Mouse (Mus musculus): Measurements from ENCODE around the gene Prkd3. TPM values are rescaled to one million over a fixed set of nuclear protein-coding genes. Genes with fewer than 3 reads are reported as not detected.

Gene Prkd3
- total and polyA plus RNA-seq, 3 experiments = 4.8 to 5.7 TPM; not detected in 1

- TF ChIP-seq E2F4 (IDR thresholded peaks at IDR 0.05; ENCODE audit: borderline replicate concordance, low read depth, low read length) (no peak), ZNF384 (IDR thresholded peaks at IDR 0.05; ENCODE audit: low read depth, low read length) (no peak), ELF1 (IDR thresholded peaks at IDR 0.05; ENCODE audit: low read depth, low read length) (peak; percentile 95), GABPA (IDR thresholded peaks at IDR 0.05; ENCODE audit: low read depth, low read length) (no peak), MAZ (IDR thresholded peaks at IDR 0.05; ENCODE audit: low read depth, low read length) (0 out of 2 replicates have a peak, but pooled peaks have one; percentile 47), USF1 (IDR thresholded peaks at IDR 0.05; ENCODE audit: low read depth, low read length) (peak; percentile 58; the same call in 1 of the 2 replicates), RCOR1 (IDR thresholded peaks at IDR 0.05; ENCODE audit: low read depth, low read length) (no peak), BHLHE40 (IDR thresholded peaks at IDR 0.05; ENCODE audit: borderline replicate concordance, low read depth, low read length) (no peak), MYC (IDR thresholded peaks at IDR 0.05; ENCODE audit: low read depth, low read length) (peak; percentile 89), MYB (IDR thresholded peaks at IDR 0.05; ENCODE audit: low read depth, low read length) (no peak), SIN3A (IDR thresholded peaks at IDR 0.05; ENCODE audit: low read length) (peak; percentile 89), NELFE (IDR thresholded peaks at IDR 0.05; ENCODE audit: low read depth, low read length) (peak; percentile 80), ZC3H11A (IDR thresholded peaks at IDR 0.05; ENCODE audit: low read depth, low read length) (no peak), POLR2AphosphoS2 (IDR thresholded peaks at IDR 0.05; ENCODE audit: low read length) (peak; percentile 85), HCFC1 (IDR thresholded peaks at IDR 0.05; ENCODE audit: low read depth, low read length) (peak; percentile 90), MAFK (IDR thresholded peaks at IDR 0.05; ENCODE audit: borderline replicate concordance, low read depth, low read length) (no peak), MAX (IDR thresholded peaks at IDR 0.05; ENCODE audit: low read length) (peak; percentile 82)
Observed at GRCm38 (mm10) chr17:78936466-78937228, 84.0 kb downstream of the Prkd3 start, which contains the start of the genes Cebpz and Ndufaf7 (continued).

GRCm38 (mm10) chr17:78935857-78936256 lies 84.8 kb downstream of the Prkd3 start:
- peaks cover 9 to 32% of the 10 kb centered on the region in 2 experiments for H3K36me3 ChIP-seq (ENCODE audit: control insufficient read depth in 1 of 2, insufficient read depth in 2 of 2, low read length in 2 of 2)
- TF ChIP-seq ZC3H11A (IDR thresholded peaks at IDR 0.05; ENCODE audit: low read depth, low read length) = no peak
- TF ChIP-seq RCOR1 (IDR thresholded peaks at IDR 0.05; ENCODE audit: low read depth, low read length) = 0 out of 2 replicates have a peak, but pooled peaks have one; percentile 36
- TF ChIP-seq TAL1 (IDR thresholded peaks at IDR 0.05; ENCODE audit: low read length) = no peak
- TF ChIP-seq SIN3A (IDR thresholded peaks at IDR 0.05; ENCODE audit: low read length) = no peak; the same call in 1 of the 2 replicates
- TF ChIP-seq ZNF384 (IDR thresholded peaks at IDR 0.05; ENCODE audit: low read depth, low read length) = peak; percentile 90
- TF ChIP-seq TBP (IDR thresholded peaks at IDR 0.05; ENCODE audit: low read depth, low read length) = no peak
- no peak for TF ChIP-seq NELFE (IDR thresholded peaks at IDR 0.05; ENCODE audit: low read depth, low read length)
- 0 out of 2 replicates have a peak, but pooled peaks have one; percentile 42 for TF ChIP-seq MAZ (IDR thresholded peaks at IDR 0.05; ENCODE audit: low read depth, low read length)
- TF ChIP-seq GABPA (IDR thresholded peaks at IDR 0.05; ENCODE audit: low read depth, low read length) = no peak
- no peak for TF ChIP-seq MYB (IDR thresholded peaks at IDR 0.05; ENCODE audit: low read depth, low read length)
- no peak for TF ChIP-seq MAFK (IDR thresholded peaks at IDR 0.05; ENCODE audit: borderline replicate concordance, low read depth, low read length)
- TF ChIP-seq BHLHE40 (IDR thresholded peaks at IDR 0.05; ENCODE audit: borderline replicate concordance, low read depth, low read length) = no peak
- no peak for TF ChIP-seq USF1 (IDR thresholded peaks at IDR 0.05; ENCODE audit: low read depth, low read length)
- TF ChIP-seq MYC (IDR thresholded peaks at IDR 0.05; ENCODE audit: low read depth, low read length) = peak; percentile 54; the same call in 1 of the 2 replicates
- TF ChIP-seq EP300 (IDR thresholded peaks at IDR 0.05; ENCODE audit: low read depth in 1 of 2, low read length in 2 of 2) = peak in 1 of 2 experiments; percentile 49; a peak in 2 of 4 replicates
- peak; percentile 49; the same call in 1 of the 2 replicates for TF ChIP-seq ELF1 (IDR thresholded peaks at IDR 0.05; ENCODE audit: low read depth, low read length)
- no peak for TF ChIP-seq NRF1 (IDR thresholded peaks at IDR 0.05; ENCODE audit: insufficient read depth, low read depth, low read length, poor library complexity, severe bottlenecking)
- no peak for TF ChIP-seq POLR2A (IDR thresholded peaks at IDR 0.05; ENCODE audit: control insufficient read depth in 1 of 2, insufficient read depth in 1 of 2, low read depth in 1 of 2, low read length in 2 of 2, poor library complexity in 1 of 2)
- TF ChIP-seq E2F4 (IDR thresholded peaks at IDR 0.05; ENCODE audit: borderline replicate concordance, low read depth, low read length) = no peak
- peak; percentile 45; the same call in 1 of the 2 replicates for TF ChIP-seq CHD1 (IDR thresholded peaks at IDR 0.05; ENCODE audit: low read depth, low read length)
- TF ChIP-seq UBTF (IDR thresholded peaks at IDR 0.05; ENCODE audit: borderline replicate concordance, insufficient read depth, low read depth, low read length) = no peak
- 0 out of 2 replicates have a peak, but pooled peaks have one; percentile 38 for TF ChIP-seq ETS1 (IDR thresholded peaks at IDR 0.05; ENCODE audit: low read depth, low read length)
- no peak for TF ChIP-seq CTCF (IDR thresholded peaks at IDR 0.05 in 2 of 3, conservative IDR thresholded peaks at IDR 0.05 in 1 of 3; ENCODE audit: control insufficient read depth in 1 of 3, insufficient read depth in 1 of 3, low read depth in 2 of 3, low read length in 3 of 3, poor library complexity in 1 of 3, severe bottlenecking in 1 of 3)
- no peak for TF ChIP-seq POLR2AphosphoS5 (IDR thresholded peaks at IDR 0.05; ENCODE audit: borderline replicate concordance, low read depth, low read length)
- no peak for TF ChIP-seq HCFC1 (IDR thresholded peaks at IDR 0.05; ENCODE audit: low read depth, low read length)
- no peak for TF ChIP-seq ZKSCAN1 (IDR thresholded peaks at IDR 0.05; ENCODE audit: low read depth, low read length)
- TF ChIP-seq TCF12 (IDR thresholded peaks at IDR 0.05; ENCODE audit: low read depth, low read length) = 0 out of 2 replicates have a peak, but pooled peaks have one; percentile 7

More at GRCm38 (mm10) chr17:78935857-78936256, 84.8 kb downstream of the Prkd3 start:
- H3K79me2 ChIP-seq (ENCODE audit: control insufficient read depth, insufficient read depth, low read length, poor library complexity) = peaks cover 42% of the 10 kb centered on the region
- H3K9ac ChIP-seq (ENCODE audit: control insufficient read depth, low read depth, low read length, poor library complexity, severe bottlenecking) = peak overlapping the region; percentile 91
- peak overlapping the region; percentile 66 for H3K27ac ChIP-seq (ENCODE audit: control insufficient read depth, low read depth, low read length)
- H3K9me3 ChIP-seq (replicated peaks; ENCODE audit: insufficient read depth, low read length) = no peaks in the 10 kb centered on the region
- peaks cover 8 to 14% of the 10 kb centered on the region in 2 experiments for H3K4me1 ChIP-seq (ENCODE audit: control insufficient read depth in 1 of 2, insufficient read depth in 2 of 2, low read length in 2 of 2)
- H3K27me3 ChIP-seq (ENCODE audit: control insufficient read depth in 1 of 2, insufficient read depth in 2 of 2, low read length in 2 of 2) = no peaks in the 10 kb centered on the region
- DNase-seq (ENCODE audit: low read depth, low spot score) = peak; percentile 79
- H3K4me3 ChIP-seq (ENCODE audit: control insufficient read depth in 1 of 2, insufficient read depth in 1 of 2, low read depth in 2 of 2, low read length in 2 of 2) = peak overlapping the region; percentile 84 to 86
